Mouse (Mus musculus) lung, postnatal 36 days (tissue): Measurements from ENCODE around the gene Gne.
A peak's percentile ranks its signal among the peaks of the same experiment; 100 is the strongest.

Experiments used
- DNase-seq: peaks from one replicate; pipeline ENCODE4 v3.0.0; 2022; ENCODE audit warnings: mixed read lengths

Gene Gne

GRCm38 (mm10) chr4:44022323-44022722 is 61.7 kb downstream of the Gne start:
- DNase-seq: no peak

GRCm38 (mm10) chr4:44016791-44017190 is 67.2 kb downstream of the Gne start:
- DNase-seq: no peak

GRCm38 (mm10) chr4:44016071-44016470 is 67.9 kb downstream of the Gne start:
- DNase-seq: peak; percentile 35

GRCm38 (mm10) chr4:44013391-44014070 is 70.4 kb downstream of the Gne start:
- DNase-seq: no peak

- peak; percentile 97 for DNase-seq
Observed at GRCm38 (mm10) chr4:44012376-44013367, 71.3 kb downstream of the Gne start.

- no peak for DNase-seq
Observed at GRCm38 (mm10) chr4:44011799-44012198, 72.2 kb downstream of the Gne start.

GRCm38 (mm10) chr4:44010893-44011292 is 73.1 kb downstream of the Gne start:
- no peak for DNase-seq

- DNase-seq: no peak
Observed at GRCm38 (mm10) chr4:44010176-44010575, 73.8 kb downstream of the Gne start.

- no peak for DNase-seq
Observed at GRCm38 (mm10) chr4:44004623-44005409, 79.2 kb downstream of the Gne start.

- DNase-seq: no peak
Observed at GRCm38 (mm10) chr4:44004126-44004525, 79.9 kb downstream of the Gne start, which contains the start of gene Clta. TSS of gene Clta (plus strand) at chr4:44004452.

GRCm38 (mm10) chr4:44003622-44004021 is 80.4 kb downstream of the Gne start:
- DNase-seq: peak; percentile 38

GRCm38 (mm10) chr4:43994342-43994741 is 89.6 kb downstream of the Gne start:
- no peak for DNase-seq

- no peak for DNase-seq
Observed at GRCm38 (mm10) chr4:43993072-43993471, 90.9 kb downstream of the Gne start.

- DNase-seq: no peak
Observed at GRCm38 (mm10) chr4:43988976-43989375, 95.0 kb downstream of the Gne start.

- DNase-seq: no peak
Observed at GRCm38 (mm10) chr4:43984326-43984725, 99.7 kb downstream of the Gne start.
